Mouse (Mus musculus) liver, embryonic 13.5 days (tissue): ENCODE data around the gene Qpctl. TPM values are rescaled to one million over a fixed set of nuclear protein-coding genes. Genes with fewer than 3 reads are reported as not detected.

Experiments used
- ATAC-seq: fragments of 200-750 bp; cut with Nextera tagmentation; 2 replicates; pipeline ENCODE4 v1.8.0; 2017; ENCODE audit warnings: low read depth, mild to moderate bottlenecking, moderate number of reproducible peaks, moderate library complexity
- DNase-seq: peaks from one replicate; pipeline ENCODE4 v3.0.0; 2022
- H3K27ac ChIP-seq: fragments of 300-500 bp; sonication (generic); 2 replicates; pipeline ENCODE4 v1.5.1; 2015; ENCODE audit warnings: moderate library complexity, mild to moderate bottlenecking, inconsistent platforms
- H3K27me3 ChIP-seq: fragments of 300-500 bp; sonication (generic); 2 replicates; pipeline ENCODE4 v1.6.1; 2015; ENCODE audit warnings: mild to moderate bottlenecking, inconsistent platforms
- H3K36me3 ChIP-seq: fragments of 300-500 bp; sonication (generic); 2 replicates; pipeline ENCODE4 v1.6.1; 2015; ENCODE audit warnings: mild to moderate bottlenecking, inconsistent platforms
- H3K4me1 ChIP-seq: fragments of 300-500 bp; sonication (generic); replicated peaks from 2 replicates; pipeline ENCODE4 v1.6.1; 2015; ENCODE audit warnings: inconsistent platforms
- H3K4me2 ChIP-seq: fragments of 300-500 bp; sonication (generic); 2 replicates; pipeline ENCODE4 v1.6.1; 2015; ENCODE audit warnings: inconsistent platforms, mild to moderate bottlenecking, moderate library complexity
- H3K4me3 ChIP-seq: fragments of 300-500 bp; sonication (generic); replicated peaks from 2 replicates; pipeline ENCODE4 v1.5.1; 2015; ENCODE audit warnings: mild to moderate bottlenecking, inconsistent platforms
- H3K9ac ChIP-seq: fragments of 300-500 bp; sonication (generic); 2 replicates; pipeline ENCODE4 v1.6.1; 2015; ENCODE audit warnings: mild to moderate bottlenecking, inconsistent platforms
- H3K9me3 ChIP-seq: fragments of 300-500 bp; sonication (generic); replicated peaks from 2 replicates; pipeline ENCODE4 v1.6.1; 2016; ENCODE audit warnings: inconsistent platforms
- WGBS: fragments of 180-500 bp; shearing (Covaris S2); methylation state at CpG from one replicate; pipeline ENCODE4 v1.1.7; 2015; ENCODE audit not compliant: insufficient replicate concordance; 5-methylcytosine and 5-hydroxymethylcytosine counted together
- polyA plus RNA-seq: library from polyadenylated mRNA; unstranded; fragments of >200 nt; fragmentation: Nextera tagmentation; extraction: Ambion mirVana; gene quantifications from 2 replicates; pipeline ENCODE4 v1.2.1, GENCODE M21; 2015

Qpctl gene
- polyA plus RNA-seq, 1 experiment from 2014 or later = 4.0 TPM

DNA sequence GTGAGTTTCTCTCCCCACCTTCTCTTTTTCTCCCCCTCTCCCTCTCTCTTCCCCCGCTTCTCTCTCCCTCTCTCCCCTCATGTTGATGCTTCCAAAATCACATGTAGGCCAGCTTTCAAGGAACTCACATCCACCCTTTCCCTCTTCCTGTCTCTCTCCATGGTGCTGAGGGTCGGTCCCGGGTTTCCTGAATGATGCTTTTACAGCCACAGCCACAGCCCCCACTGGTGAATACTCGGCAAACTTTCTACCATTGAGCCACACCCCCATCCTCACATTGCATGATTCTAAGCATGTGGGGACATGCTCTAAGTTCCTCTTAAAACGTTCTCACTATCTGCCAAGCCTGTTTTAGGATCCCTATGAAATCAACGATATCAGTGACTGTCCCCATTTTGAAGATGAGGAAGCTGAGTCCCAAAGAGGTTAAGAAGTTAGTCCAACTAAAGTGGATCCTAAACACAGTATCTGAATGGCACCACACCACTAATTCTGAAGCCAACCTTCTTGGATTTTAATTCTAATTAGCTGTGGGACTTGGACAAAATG is 1.5 kb downstream of the Qpctl start:
- Histone ChIP-seq H3K36me3 (peaks cover 14% of the 10 kb centered on the region), H3K4me1 (peaks cover 29% of the 10 kb centered on the region), H3K9me3 (no peaks in the 10 kb centered on the region), H3K4me3 (peak overlapping the region; percentile 77; the same call in 1 of the 2 replicates), H3K27ac (no peak overlapping the region), H3K4me2 (peak overlapping the region; percentile 96), H3K27me3 (no peaks in the 10 kb centered on the region), H3K9ac (no peak overlapping the region)
- 34% methylated on average over 6 of the region's 6 CpGs for WGBS
- no peak for ATAC-seq
- no peak for DNase-seq

DNA sequence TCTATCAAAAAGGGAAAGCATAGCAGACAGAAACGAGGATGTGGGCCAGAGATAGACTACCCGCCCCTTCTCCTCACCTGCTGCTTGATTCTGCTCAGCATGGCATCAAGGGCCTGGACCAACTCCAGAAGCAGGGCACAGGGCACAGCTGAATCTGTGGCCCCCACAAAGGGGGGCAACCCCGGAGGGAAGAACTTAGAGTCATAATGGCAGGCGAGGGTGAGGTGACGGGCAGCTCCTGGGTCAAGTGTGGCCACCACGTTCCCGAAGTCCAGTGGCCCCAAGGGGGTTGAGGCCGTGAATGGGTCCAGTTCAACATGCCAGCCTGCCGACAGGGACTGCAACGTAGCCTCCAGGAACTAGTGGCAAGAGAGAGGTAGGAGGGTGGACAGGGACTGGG is 2.3 kb downstream of the Qpctl start:
- Histone ChIP-seq H3K27me3 (no peaks in the 10 kb centered on the region), H3K36me3 (peaks cover 7% of the 10 kb centered on the region), H3K27ac (no peak overlapping the region), H3K9ac (no peak overlapping the region), H3K4me2 (no peak overlapping the region), H3K9me3 (no peaks in the 10 kb centered on the region), H3K4me1 (peaks cover 29% of the 10 kb centered on the region), H3K4me3 (no peak overlapping the region)
- ATAC-seq = no peak
- WGBS = 75% methylated on average over 10 of the region's 10 CpGs
- no peak for DNase-seq

DNA sequence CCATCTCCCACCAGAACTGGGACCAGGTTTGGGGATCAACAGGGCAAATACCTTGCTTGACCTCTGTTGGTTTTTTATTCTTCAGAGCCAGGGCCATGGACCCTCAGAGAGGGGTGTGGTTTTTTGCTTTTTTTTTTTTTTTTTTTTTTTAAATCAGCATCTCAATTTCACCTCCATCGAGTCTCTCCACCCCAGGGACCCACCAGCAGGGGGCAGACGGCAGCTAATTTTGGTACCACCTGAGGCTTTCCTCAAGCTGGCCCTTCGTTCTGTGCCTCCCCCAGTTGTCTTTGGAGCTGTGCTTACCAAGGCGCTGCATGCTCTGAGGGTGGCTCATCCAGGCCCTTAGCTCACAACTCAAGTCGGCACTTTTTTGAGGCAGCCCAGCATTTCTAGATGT is 11.7 kb downstream of the Qpctl start:
- Histone ChIP-seq H3K9ac (no peak overlapping the region), H3K27me3 (no peaks in the 10 kb centered on the region), H3K4me3 (no peak overlapping the region), H3K9me3 (no peaks in the 10 kb centered on the region), H3K36me3 (peaks cover 56% of the 10 kb centered on the region), H3K4me2 (no peak overlapping the region), H3K4me1 (0 out of 2 replicates have a peak, but pooled peaks cover 2% of the 10 kb centered on the region), H3K27ac (no peak overlapping the region)
- 49% methylated on average over 5 of the region's 5 CpGs for WGBS
- ATAC-seq = no peak
- DNase-seq = no peak

DNA sequence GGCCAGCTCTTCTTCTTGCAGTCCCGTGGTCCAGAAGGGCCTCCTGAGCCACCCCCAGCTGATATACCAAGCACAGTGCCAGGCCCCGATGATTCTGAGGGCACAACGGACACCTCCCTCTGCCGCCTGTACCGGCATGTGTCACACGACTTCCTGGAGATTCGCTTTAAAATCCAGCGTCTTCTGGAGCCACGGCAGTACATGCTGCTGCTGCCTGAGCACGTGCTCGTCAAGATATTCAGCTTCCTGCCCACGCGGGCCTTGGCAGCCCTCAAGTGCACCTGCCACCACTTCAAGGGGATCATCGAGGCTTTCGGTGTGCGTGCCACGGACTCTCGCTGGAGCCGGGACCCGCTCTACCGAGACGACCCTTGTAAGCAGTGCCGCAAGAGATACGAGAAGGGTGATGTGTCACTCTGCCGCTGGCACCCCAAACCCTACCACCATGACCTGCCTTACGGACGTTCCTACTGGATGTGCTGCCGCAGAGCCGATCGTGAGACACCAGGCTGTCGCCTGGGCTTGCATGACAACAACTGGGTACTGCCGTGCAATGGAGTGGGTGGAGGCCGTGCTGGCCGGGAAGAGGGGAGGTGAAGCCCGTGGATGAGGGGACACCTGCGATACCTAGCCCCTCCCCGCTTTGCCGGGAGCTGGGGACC is 12.3 kb downstream of the Qpctl start:
- no peak for ATAC-seq
- Histone ChIP-seq H3K9me3 (no peaks in the 10 kb centered on the region), H3K4me2 (no peak overlapping the region), H3K27ac (no peak overlapping the region), H3K36me3 (peaks cover 56% of the 10 kb centered on the region), H3K4me1 (peaks cover 6% of the 10 kb centered on the region), H3K27me3 (no peaks in the 10 kb centered on the region), H3K4me3 (no peak overlapping the region), H3K9ac (no peak overlapping the region)
- WGBS = 86% methylated on average over 38 of the region's 38 CpGs
- DNase-seq = no peak

DNA sequence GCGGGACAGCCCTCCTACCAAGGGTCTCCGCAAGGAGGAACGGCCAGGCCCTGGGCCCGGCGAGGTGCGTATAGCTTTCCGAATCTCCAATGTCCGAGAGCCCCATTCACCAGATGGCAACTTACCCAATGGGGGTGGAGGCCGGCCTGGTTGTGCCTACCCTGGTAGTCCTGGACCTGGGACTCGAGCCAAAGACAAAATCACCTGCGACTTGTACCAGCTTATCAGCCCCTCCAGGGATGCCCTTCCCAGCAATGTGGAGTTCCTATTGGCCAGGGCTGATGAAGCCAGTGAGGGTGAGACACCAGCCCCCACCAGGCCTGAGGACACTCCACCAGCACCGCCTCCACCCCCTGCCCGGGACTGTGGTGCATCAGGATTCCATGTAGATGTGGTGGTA is 12.9 kb downstream of the Qpctl start:
- Histone ChIP-seq H3K4me2 (no peak overlapping the region), H3K36me3 (peaks cover 56% of the 10 kb centered on the region), H3K4me3 (no peak overlapping the region), H3K27me3 (no peaks in the 10 kb centered on the region), H3K9ac (no peak overlapping the region), H3K9me3 (no peaks in the 10 kb centered on the region), H3K4me1 (peaks cover 12% of the 10 kb centered on the region), H3K27ac (no peak overlapping the region)
- ATAC-seq = no peak
- DNase-seq = no peak
- 86% methylated on average over 13 of the region's 13 CpGs for WGBS

DNA sequence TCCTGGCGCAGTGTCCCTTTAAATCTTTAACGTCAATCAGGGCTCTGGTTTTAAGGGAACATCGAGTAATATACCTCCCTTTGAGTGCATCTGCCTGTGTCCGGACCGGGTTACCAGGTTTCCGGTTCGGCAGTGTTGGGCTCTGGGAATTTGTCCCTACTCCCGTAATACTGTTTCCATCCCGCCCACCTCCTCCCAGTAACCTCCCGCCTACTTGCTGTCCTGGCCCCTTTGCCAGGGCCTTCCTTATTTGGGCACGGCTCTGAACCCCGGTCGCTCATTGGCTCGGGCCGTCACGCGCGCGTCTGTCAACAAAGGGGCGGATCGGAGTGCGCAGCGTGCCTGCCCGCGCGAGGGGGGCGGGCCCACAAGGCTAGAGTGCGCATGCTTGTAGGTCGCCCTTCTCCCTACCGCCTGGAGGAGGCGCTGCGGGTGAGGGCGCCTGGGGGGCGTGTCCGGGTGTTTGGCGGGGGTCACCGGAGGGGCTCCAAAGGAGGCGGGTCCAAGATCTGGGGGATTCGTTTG is 17.7 kb downstream of the Qpctl start:
- Histone ChIP-seq H3K27ac (peak overlapping the region; percentile 73; the same call in 1 of the 2 replicates), H3K4me2 (peak overlapping the region; percentile 72), H3K9me3 (no peaks in the 10 kb centered on the region), H3K9ac (peak overlapping the region; percentile 53), H3K4me1 (peaks cover 23% of the 10 kb centered on the region), H3K36me3 (peaks cover 19% of the 10 kb centered on the region), H3K27me3 (no peaks in the 10 kb centered on the region), H3K4me3 (peak overlapping the region; percentile 48)
- peak; percentile 89 for DNase-seq
- 2% methylated on average over 38 of the region's 39 CpGs for WGBS
- ATAC-seq = peak; percentile 95

DNA sequence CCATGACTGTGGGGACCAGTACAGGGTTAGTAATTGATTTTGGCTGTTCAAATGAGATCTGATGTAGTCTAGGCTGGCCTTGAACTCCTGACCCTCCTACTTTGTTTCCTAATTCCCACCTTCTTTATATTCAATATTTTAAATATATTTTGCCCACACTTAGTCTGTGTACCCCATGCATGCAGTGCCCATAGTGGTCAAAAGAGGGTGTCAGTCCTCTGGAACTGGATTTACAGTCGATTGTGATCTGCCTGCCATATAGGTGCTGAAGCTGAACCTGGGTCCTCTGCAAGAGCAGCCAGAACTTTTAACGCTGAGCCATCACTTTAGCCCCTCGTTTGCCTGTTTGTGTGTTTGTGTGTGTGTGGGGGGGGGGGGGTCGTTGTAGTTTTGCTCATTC is 18.4 kb downstream of the Qpctl start:
- 30% methylated on average over 4 of the region's 4 CpGs for WGBS
- Histone ChIP-seq H3K4me3 (peak overlapping the region; percentile 48; the same call in 1 of the 2 replicates), H3K27me3 (no peaks in the 10 kb centered on the region), H3K9ac (no peak overlapping the region), H3K27ac (0 out of 2 replicates have a peak overlapping the region, but pooled peaks have one; percentile 73), H3K4me1 (peaks cover 23% of the 10 kb centered on the region), H3K9me3 (no peaks in the 10 kb centered on the region), H3K4me2 (peak overlapping the region; percentile 72), H3K36me3 (peaks cover 16% of the 10 kb centered on the region)
- ATAC-seq (no peak), DNase-seq (no peak)

DNA sequence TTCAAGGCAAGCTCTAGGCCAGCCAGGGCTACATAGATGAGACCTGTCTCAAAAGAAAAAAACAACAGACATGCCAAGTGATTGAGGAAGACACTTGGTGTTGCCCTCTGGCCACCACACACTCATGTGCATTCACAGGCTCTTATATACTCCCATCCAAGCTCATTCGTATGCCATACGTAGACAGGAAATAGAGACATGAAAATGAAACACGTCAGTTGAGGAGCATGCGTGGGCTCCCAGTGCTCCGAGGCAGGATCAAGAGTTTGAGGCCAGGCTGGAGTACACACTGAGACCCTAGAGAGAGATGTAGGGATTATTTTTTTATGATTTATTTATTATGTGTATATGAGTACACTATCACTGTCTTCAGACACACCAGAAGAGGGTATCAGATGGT is 19.7 kb downstream of the Qpctl start:
- H3K4me3 ChIP-seq = no peak overlapping the region
- H3K36me3 ChIP-seq = peaks cover 7% of the 10 kb centered on the region; the same call in 1 of the 2 replicates
- no peak overlapping the region for H3K4me2 ChIP-seq
- H3K9ac ChIP-seq = no peak overlapping the region
- H3K9me3 ChIP-seq = no peaks in the 10 kb centered on the region
- no peaks in the 10 kb centered on the region for H3K27me3 ChIP-seq
- WGBS = 83% methylated on average over 5 of the region's 5 CpGs
- peaks cover 23% of the 10 kb centered on the region for H3K4me1 ChIP-seq
- no peak overlapping the region for H3K27ac ChIP-seq
- DNase-seq = no peak
- no peak for ATAC-seq

DNA sequence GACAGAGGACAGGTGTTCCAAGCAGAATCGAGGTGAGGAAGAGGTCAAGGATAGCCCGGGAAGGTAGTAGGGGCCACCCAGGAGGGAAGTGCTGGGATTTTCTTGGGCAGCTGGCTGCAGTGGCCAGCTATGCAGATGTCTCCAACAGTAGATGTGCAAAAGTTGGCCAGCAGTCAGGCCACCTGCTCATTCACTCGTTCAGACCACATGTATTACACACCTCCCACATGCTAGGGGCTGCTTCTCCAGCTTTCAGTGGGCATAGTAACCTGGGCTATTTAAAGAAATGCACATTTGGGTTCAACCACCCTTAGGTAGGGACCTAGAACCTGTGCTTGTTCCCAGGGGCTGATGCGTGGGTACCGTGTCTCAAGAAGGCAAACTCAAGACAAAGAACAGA is 21.3 kb downstream of the Qpctl start:
- Histone ChIP-seq H3K27me3 (no peaks in the 10 kb centered on the region), H3K9ac (no peak overlapping the region), H3K4me1 (peaks cover 22% of the 10 kb centered on the region), H3K27ac (no peak overlapping the region), H3K4me2 (no peak overlapping the region), H3K4me3 (no peak overlapping the region), H3K36me3 (0 out of 2 replicates have a peak, but pooled peaks cover 7% of the 10 kb centered on the region), H3K9me3 (no peaks in the 10 kb centered on the region)
- 85% methylated on average over 5 of the region's 5 CpGs for WGBS
- DNase-seq (no peak), ATAC-seq (no peak)

DNA sequence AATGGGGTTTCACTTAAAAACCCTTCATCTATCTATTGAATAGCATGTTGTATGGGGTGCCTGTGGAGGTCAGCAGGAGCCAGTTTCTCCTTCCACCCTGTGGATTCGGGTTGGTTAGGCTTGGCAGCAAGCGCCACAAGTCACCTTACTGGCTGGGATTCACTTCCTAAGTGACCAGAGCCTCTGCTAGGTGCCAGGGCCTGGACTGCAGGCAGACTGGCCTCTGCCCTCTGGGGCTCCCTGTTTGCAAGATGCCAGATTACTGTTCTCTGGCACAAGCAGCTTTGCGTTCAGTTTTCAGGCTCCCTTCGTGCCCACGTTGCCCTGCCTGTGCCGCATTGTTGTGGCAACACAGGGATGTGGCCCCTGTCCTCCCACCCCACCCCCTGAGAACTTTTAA is 24.4 kb downstream of the Qpctl start:
- ATAC-seq = no peak
- H3K9ac ChIP-seq = no peak overlapping the region
- H3K4me1 ChIP-seq = peaks cover 21% of the 10 kb centered on the region
- WGBS = 79% methylated on average over 6 of the region's 6 CpGs
- H3K27me3 ChIP-seq = no peaks in the 10 kb centered on the region
- H3K27ac ChIP-seq = no peak overlapping the region
- H3K4me3 ChIP-seq = no peak overlapping the region
- no peak overlapping the region for H3K4me2 ChIP-seq
- H3K9me3 ChIP-seq = no peaks in the 10 kb centered on the region
- DNase-seq = no peak
- 0 out of 2 replicates have a peak, but pooled peaks cover 7% of the 10 kb centered on the region for H3K36me3 ChIP-seq

DNA sequence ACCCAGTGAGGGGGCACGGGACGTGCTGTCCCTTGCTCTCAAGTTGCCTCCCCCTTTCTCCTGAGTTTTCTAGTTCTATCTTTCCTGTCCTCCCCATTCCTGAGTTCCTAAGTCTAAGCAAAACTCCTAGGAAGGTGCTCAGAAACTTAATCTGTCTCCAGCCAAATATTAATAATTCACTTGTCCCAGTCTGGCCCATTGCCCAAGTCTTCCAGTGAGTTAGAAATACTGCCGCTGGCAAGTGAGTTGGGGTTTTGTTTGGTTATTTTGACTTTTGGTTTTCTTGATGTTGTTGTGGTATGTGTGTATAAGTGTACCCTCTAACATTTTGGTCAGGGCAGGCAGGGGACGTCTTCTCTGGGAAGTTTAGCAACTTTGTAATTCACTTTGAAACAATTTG is 27.4 kb downstream of the Qpctl start:
- H3K9ac ChIP-seq = 0 out of 2 replicates have a peak overlapping the region, but pooled peaks have one; percentile 86
- no peak overlapping the region for H3K4me3 ChIP-seq
- H3K4me2 ChIP-seq = no peak overlapping the region
- H3K27me3 ChIP-seq = peaks cover 10% of the 10 kb centered on the region
- H3K9me3 ChIP-seq = peaks cover 7% of the 10 kb centered on the region; the same call in 1 of the 2 replicates
- no peak overlapping the region; the same call in 1 of the 2 replicates for H3K27ac ChIP-seq
- WGBS = 80% methylated on average over 4 of the region's 4 CpGs
- DNase-seq = no peak
- no peak for ATAC-seq
- 0 out of 2 replicates have a peak, but pooled peaks cover 7% of the 10 kb centered on the region for H3K36me3 ChIP-seq
- peaks cover 32% of the 10 kb centered on the region for H3K4me1 ChIP-seq
